Mouse (Mus musculus): ENCODE measurements around the gene Cdc42.

GRCm38 (mm10) chr4:137283407-137283732, 74.2 kb downstream of the Cdc42 start:
- TF ChIP-seq CTCF (IDR thresholded peaks at IDR 0.05; ENCODE audit: control insufficient read depth, insufficient read depth, insufficient read length) (no peak), USF1 (IDR thresholded peaks at IDR 0.05; ENCODE audit: low read depth) (no peak), MYOG (IDR thresholded peaks at IDR 0.05; ENCODE audit: control insufficient read depth, extremely low read depth, insufficient read length) (no peak)

All from C2C12 (cell line).